Mouse (Mus musculus): Measurements from ENCODE around the gene Hexim2. TPM values are rescaled to one million over a fixed set of nuclear protein-coding genes. Genes with fewer than 3 reads are reported as not detected.

The Hexim2 gene
- polyA plus RNA-seq, 1 experiment = 3.1 TPM

GRCm38 (mm10) chr11:103117591-103118009 lies 14.6 kb upstream of the Hexim2 start:
- Histone ChIP-seq H3K4me3 (ENCODE audit: insufficient read depth, low read length) (peak overlapping the region; percentile 72), H3K4me1 (ENCODE audit: control insufficient read depth, insufficient read depth, low read length) (no peaks in the 10 kb centered on the region; the same call in 1 of the 2 replicates)
- TF ChIP-seq CTCF (IDR thresholded peaks at IDR 0.05; ENCODE audit: borderline replicate concordance, insufficient read depth, low read length) = no peak
- TF ChIP-seq POLR2A (IDR thresholded peaks at IDR 0.05; ENCODE audit: low read depth, low read length) = no peak

GRCm38 (mm10) chr11:103118866-103119265 lies 13.4 kb upstream of the Hexim2 start:
- H3K27ac ChIP-seq (ENCODE audit: insufficient read depth, low read length) = no peak overlapping the region
- TF ChIP-seq CTCF (IDR thresholded peaks at IDR 0.05; ENCODE audit: borderline replicate concordance, insufficient read depth, low read length) (no peak), POLR2A (IDR thresholded peaks at IDR 0.05; ENCODE audit: low read depth, low read length) (no peak)
- H3K4me3 ChIP-seq (ENCODE audit: insufficient read depth, low read length) = no peak overlapping the region
- no peaks in the 10 kb centered on the region; the same call in 1 of the 2 replicates for H3K4me1 ChIP-seq (ENCODE audit: control insufficient read depth, insufficient read depth, low read length)

More at GRCm38 (mm10) chr11:103117591-103118009, 14.6 kb upstream of the Hexim2 start:
- H3K27ac ChIP-seq (ENCODE audit: insufficient read depth, low read length) = no peak overlapping the region

- TF ChIP-seq POLR2A (IDR thresholded peaks at IDR 0.05; ENCODE audit: low read depth, low read length) (no peak), CTCF (IDR thresholded peaks at IDR 0.05; ENCODE audit: borderline replicate concordance, insufficient read depth, low read length) (no peak)
- Histone ChIP-seq H3K27ac (ENCODE audit: insufficient read depth, low read length) (no peak overlapping the region), H3K4me1 (ENCODE audit: control insufficient read depth, insufficient read depth, low read length) (no peaks in the 10 kb centered on the region; the same call in 1 of the 2 replicates), H3K4me3 (ENCODE audit: insufficient read depth, low read length) (no peak overlapping the region)
These were observed 12.6 kb upstream of the Hexim2 start for GRCm38 (mm10) chr11:103119609-103120008.

GRCm38 (mm10) chr11:103120315-103120714 lies 11.9 kb upstream of the Hexim2 start:
- H3K27ac ChIP-seq (ENCODE audit: insufficient read depth, low read length) = no peak overlapping the region
- H3K4me1 ChIP-seq (ENCODE audit: control insufficient read depth, insufficient read depth, low read length) = no peaks in the 10 kb centered on the region
- TF ChIP-seq POLR2A (IDR thresholded peaks at IDR 0.05; ENCODE audit: low read depth, low read length) = no peak
- no peak overlapping the region for H3K4me3 ChIP-seq (ENCODE audit: insufficient read depth, low read length)

GRCm38 (mm10) chr11:103132576-103133455 lies 587 bp downstream of the Hexim2 start:
- TF ChIP-seq POLR2A (IDR thresholded peaks at IDR 0.05; ENCODE audit: low read depth, low read length) (peak; percentile 87), CTCF (IDR thresholded peaks at IDR 0.05; ENCODE audit: borderline replicate concordance, insufficient read depth, low read length) (no peak)
- peak overlapping the region; percentile 90 for H3K4me3 ChIP-seq (ENCODE audit: insufficient read depth, low read length)
- peaks cover 6% of the 10 kb centered on the region; the same call in 1 of the 2 replicates for H3K4me1 ChIP-seq (ENCODE audit: control insufficient read depth, insufficient read depth, low read length)
- H3K27ac ChIP-seq (ENCODE audit: insufficient read depth, low read length) = peak overlapping the region; percentile 87

- TF ChIP-seq CTCF (IDR thresholded peaks at IDR 0.05; ENCODE audit: borderline replicate concordance, insufficient read depth, low read length) (no peak), POLR2A (IDR thresholded peaks at IDR 0.05; ENCODE audit: low read depth, low read length) (no peak)
- H3K27ac ChIP-seq (ENCODE audit: insufficient read depth, low read length) = peak overlapping the region; percentile 53
- H3K4me3 ChIP-seq (ENCODE audit: insufficient read depth, low read length) = 0 out of 2 replicates have a peak overlapping the region, but pooled peaks have one; percentile 3
- H3K4me1 ChIP-seq (ENCODE audit: control insufficient read depth, insufficient read depth, low read length) = peaks cover 6% of the 10 kb centered on the region; the same call in 1 of the 2 replicates
These were observed 1.4 kb downstream of the Hexim2 start for GRCm38 (mm10) chr11:103133456-103134185.

- H3K27ac ChIP-seq (ENCODE audit: insufficient read depth, low read length) = peak overlapping the region; percentile 53; the same call in 1 of the 2 replicates
- TF ChIP-seq CTCF (IDR thresholded peaks at IDR 0.05; ENCODE audit: borderline replicate concordance, insufficient read depth, low read length) (no peak), POLR2A (IDR thresholded peaks at IDR 0.05; ENCODE audit: low read depth, low read length) (no peak)
- no peak overlapping the region for H3K4me3 ChIP-seq (ENCODE audit: insufficient read depth, low read length)
- peaks cover 6% of the 10 kb centered on the region; the same call in 1 of the 2 replicates for H3K4me1 ChIP-seq (ENCODE audit: control insufficient read depth, insufficient read depth, low read length)
These were observed 2.0 kb downstream of the Hexim2 start for GRCm38 (mm10) chr11:103134221-103134620.

GRCm38 (mm10) chr11:103136039-103136577 lies 3.9 kb downstream of the Hexim2 start:
- Histone ChIP-seq H3K27ac (ENCODE audit: insufficient read depth, low read length) (no peak overlapping the region), H3K4me3 (ENCODE audit: insufficient read depth, low read length) (no peak overlapping the region), H3K4me1 (ENCODE audit: control insufficient read depth, insufficient read depth, low read length) (peaks cover 6% of the 10 kb centered on the region; the same call in 1 of the 2 replicates)
- TF ChIP-seq POLR2A (IDR thresholded peaks at IDR 0.05; ENCODE audit: low read depth, low read length) (no peak), CTCF (IDR thresholded peaks at IDR 0.05; ENCODE audit: borderline replicate concordance, insufficient read depth, low read length) (no peak)

- TF ChIP-seq CTCF (IDR thresholded peaks at IDR 0.05; ENCODE audit: borderline replicate concordance, insufficient read depth, low read length) = no peak
- TF ChIP-seq POLR2A (IDR thresholded peaks at IDR 0.05; ENCODE audit: low read depth, low read length) = peak; percentile 19; the same call in 1 of the 2 replicates
- H3K27ac ChIP-seq (ENCODE audit: insufficient read depth, low read length) = peak overlapping the region; percentile 84
- peaks cover 14% of the 10 kb centered on the region for H3K4me1 ChIP-seq (ENCODE audit: control insufficient read depth, insufficient read depth, low read length)
- H3K4me3 ChIP-seq (ENCODE audit: insufficient read depth, low read length) = no peak overlapping the region
These were observed 7.9 kb downstream of the Hexim2 start for GRCm38 (mm10) chr11:103139951-103140762.
